Mouse (Mus musculus) olfactory bulb, adult 2 months (tissue): ENCODE measurements around the gene Ydjc. TPM values are rescaled to one million over a fixed set of nuclear protein-coding genes. Genes with fewer than 3 reads are reported as not detected.
"Not testable (repeated sequence)": the region's sequence is repeated elsewhere in the genome, so short reads cannot be mapped to it uniquely, and the experiment has no call there.

ENCODE experiments used
- H3K27ac ChIP-seq: fragments of 200-500 bp; 2 replicates; pipeline ENCODE4 v1.5.1; 2012; ENCODE audit warnings: low read depth, low read length; ENCODE audit not compliant: insufficient read depth
- H3K4me1 ChIP-seq: fragments of 200-500 bp; 2 replicates; pipeline ENCODE4 v1.6.1; 2012; ENCODE audit warnings: low read length; ENCODE audit not compliant: control insufficient read depth, insufficient read depth
- H3K4me3 ChIP-seq: fragments of 200-500 bp; 2 replicates; pipeline ENCODE4 v1.5.1; 2012; ENCODE audit warnings: mild to moderate bottlenecking, low read depth, low read length, moderate library complexity; ENCODE audit not compliant: insufficient read depth
- CTCF ChIP-seq: fragments of 200-500 bp; IDR thresholded peaks from 2 replicates; pipeline ENCODE4 v1.5.1; 2012; ENCODE audit warnings: low read depth, mild to moderate bottlenecking, low read length, moderate library complexity; ENCODE audit not compliant: insufficient read depth
- POLR2A ChIP-seq: fragments of 200-500 bp; IDR thresholded peaks from 2 replicates; pipeline ENCODE4 v1.6.1; 2012; ENCODE audit warnings: mild to moderate bottlenecking, low read depth, low read length, moderate library complexity; ENCODE audit not compliant: insufficient read depth
- WGBS: fragments of 180-500 bp; shearing (Covaris S2); methylation state at CpG from one replicate; pipeline ENCODE4 v1.1.7; 2018; 5-methylcytosine and 5-hydroxymethylcytosine counted together
- polyA plus RNA-seq: library from polyadenylated mRNA; stranded (reverse); fragments of >200 nt; gene quantifications from 2 replicates; pipeline ENCODE4 v1.2.4, GENCODE M21; 2012; ENCODE audit warnings: low replicate concordance; ENCODE audit not compliant: missing spikeins, insufficient read depth, insufficient read length

Ydjc gene
- polyA plus RNA-seq, 1 experiment: not detected

DNA sequence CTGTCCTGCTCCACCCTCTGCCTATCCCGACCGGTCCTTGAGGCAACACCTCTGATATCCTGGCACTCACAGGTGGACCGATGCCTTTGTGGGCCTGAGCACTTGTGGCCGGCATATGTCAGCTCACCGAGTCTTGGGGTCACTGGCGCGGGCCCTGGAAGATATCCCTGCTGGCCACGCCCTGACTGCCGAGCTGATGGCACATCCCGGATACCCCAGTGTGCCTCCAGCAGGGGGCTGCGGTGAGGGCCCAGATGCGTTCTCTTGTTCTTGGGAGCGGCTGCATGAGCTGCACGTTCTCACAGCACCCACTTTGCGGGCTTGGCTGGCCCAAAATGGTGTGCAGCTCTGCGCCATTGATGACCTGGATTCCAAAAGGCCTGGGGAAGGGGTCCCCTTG lies 3.7 kb downstream of the Ydjc start:
- Histone ChIP-seq H3K4me1 (peaks cover 18% of the 10 kb centered on the region), H3K27ac (no peak overlapping the region), H3K4me3 (peak overlapping the region; percentile 97)
- no peak for TF ChIP-seq CTCF
- no peak for TF ChIP-seq POLR2A
- WGBS: 23% methylated on average over 16 of the region's 16 CpGs

DNA sequence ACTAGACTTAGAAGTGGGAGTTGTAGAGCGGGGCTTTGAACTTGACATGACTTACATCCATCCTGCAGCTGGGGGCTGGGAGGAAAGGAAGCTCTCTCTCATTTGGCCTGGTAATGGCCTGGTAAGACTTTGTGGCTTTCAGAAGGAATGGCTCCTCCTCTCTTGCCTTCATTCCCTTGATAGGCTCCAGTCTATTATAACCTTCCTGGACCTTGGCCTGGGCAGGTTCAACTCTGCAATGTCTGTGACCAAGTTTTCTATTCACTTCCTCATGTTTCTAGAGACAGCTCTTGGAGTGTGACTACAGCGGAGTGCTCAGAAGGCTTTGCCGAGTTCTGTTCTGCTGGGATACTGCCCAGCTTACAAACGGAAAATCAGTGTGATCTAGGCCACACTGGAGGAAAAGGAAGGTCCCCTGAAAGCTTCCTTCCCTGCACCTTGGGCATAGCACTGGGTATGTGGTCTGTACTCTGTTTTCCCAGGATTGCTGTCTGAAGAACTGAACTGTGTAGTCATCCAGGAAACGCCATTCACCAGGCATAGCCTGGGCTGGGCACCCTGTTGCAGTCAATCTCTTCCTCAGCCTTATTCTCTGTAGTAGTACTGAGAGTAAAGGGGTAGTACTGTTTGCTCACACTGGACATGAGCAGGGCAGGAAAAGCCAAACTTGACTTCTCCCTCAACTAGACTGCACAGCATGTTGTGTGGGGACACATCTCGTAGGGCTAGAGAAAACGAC lies 6.3 kb downstream of the Ydjc start:
- peaks cover 21% of the 10 kb centered on the region for H3K4me1 ChIP-seq
- 89% methylated on average over 7 of the region's 7 CpGs for WGBS
- H3K27ac ChIP-seq: no peak overlapping the region
- TF ChIP-seq CTCF: no peak
- no peak for TF ChIP-seq POLR2A
- no peak overlapping the region for H3K4me3 ChIP-seq

DNA sequence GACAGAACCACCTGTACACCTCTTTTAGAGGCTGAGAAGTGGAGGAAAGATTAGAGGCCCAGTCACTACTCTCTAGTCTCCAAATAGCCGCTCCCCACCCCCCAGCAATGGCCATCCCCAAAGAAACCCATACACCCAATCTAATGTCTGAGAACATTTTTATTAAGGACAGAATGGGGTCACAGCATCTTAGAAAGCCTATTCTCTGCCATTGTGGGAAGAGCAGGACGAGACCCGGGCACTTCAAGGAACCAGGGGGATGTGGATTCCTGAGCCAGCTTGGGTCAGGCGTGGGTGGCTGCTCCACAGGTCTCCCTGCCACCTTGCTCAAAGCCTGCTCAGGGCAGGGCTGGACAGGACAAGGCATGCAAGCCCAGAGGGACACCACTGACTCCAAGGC lies 7.5 kb downstream of the Ydjc start:
- no peak for TF ChIP-seq CTCF
- no peak for TF ChIP-seq POLR2A
- Histone ChIP-seq H3K4me3 (no peak overlapping the region), H3K27ac (no peak overlapping the region), H3K4me1 (peaks cover 20% of the 10 kb centered on the region)
- WGBS: 98% methylated on average over 4 of the region's 4 CpGs

DNA sequence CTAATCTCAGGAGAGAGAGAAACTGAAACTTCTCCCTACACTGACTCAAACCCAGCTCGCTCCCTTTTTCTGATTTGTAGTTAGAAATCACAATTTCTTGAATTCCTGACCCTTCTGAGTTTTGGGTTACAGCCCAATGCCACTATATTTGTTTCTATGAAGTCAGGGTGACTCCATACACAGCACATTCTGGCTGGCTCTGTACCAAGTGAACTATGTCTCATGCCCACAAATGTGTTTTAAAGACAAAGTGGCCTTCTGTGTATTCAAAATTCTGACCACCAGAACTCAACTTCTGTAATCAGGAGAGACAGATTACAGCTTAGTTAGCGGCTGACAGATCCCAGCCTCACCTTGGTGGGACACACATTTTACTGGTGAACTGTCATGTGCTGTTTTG lies 9.9 kb downstream of the Ydjc start:
- Histone ChIP-seq H3K27ac (peak overlapping the region; percentile 46; the same call in 1 of the 2 replicates), H3K4me3 (no peak overlapping the region), H3K4me1 (peaks cover 3% of the 10 kb centered on the region; the same call in 1 of the 2 replicates)
- TF ChIP-seq POLR2A: no peak
- TF ChIP-seq CTCF: no peak
- 88% methylated on average over 2 of the region's 2 CpGs for WGBS

DNA sequence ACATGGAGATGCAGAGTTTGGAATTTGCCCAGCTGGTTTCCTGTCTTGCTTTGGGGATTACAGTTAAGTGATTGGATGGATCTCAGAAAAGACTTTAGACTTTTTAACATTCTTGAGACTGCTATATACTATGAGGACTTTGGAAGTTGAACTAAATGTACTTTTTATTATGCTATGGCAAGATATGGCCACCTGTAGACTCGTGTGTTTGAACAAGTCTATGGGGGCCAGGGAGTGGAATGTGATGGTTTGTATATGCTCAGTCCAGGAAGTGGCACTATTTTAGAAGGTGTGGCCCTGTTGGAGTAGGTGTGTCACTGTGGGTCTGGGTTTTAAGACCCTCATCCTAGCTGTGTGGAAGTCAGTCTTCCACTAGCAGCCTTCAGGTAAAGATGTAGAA lies 21.1 kb downstream of the Ydjc start:
- WGBS: 98% methylated on average over 1 of the region's 1 CpGs
- H3K4me1 ChIP-seq, H3K27ac ChIP-seq, H3K4me3 ChIP-seq: not testable (repeated sequence)

DNA sequence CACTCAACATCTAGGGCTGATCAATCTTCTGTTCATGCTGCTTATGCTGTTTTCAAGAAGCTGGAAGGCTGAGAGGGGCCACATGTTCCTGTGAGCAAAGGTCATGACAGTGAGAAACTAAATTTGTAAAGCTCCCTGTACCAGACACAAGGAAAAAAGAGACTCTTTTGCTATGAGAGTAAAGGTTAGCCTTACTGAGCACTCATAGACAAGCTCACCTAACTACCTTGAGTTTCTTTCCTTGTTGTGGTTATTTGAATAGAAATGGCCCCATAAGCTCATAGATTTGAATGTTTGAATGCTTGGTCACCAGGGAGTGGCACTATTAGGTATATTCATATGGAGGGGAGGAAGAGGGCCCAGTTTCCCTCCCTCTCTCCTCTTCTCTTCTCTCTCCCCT lies 22.8 kb downstream of the Ydjc start:
- TF ChIP-seq CTCF: no peak
- no peaks in the 10 kb centered on the region for H3K4me1 ChIP-seq
- H3K4me3 ChIP-seq: no peak overlapping the region
- no peak overlapping the region for H3K27ac ChIP-seq

DNA sequence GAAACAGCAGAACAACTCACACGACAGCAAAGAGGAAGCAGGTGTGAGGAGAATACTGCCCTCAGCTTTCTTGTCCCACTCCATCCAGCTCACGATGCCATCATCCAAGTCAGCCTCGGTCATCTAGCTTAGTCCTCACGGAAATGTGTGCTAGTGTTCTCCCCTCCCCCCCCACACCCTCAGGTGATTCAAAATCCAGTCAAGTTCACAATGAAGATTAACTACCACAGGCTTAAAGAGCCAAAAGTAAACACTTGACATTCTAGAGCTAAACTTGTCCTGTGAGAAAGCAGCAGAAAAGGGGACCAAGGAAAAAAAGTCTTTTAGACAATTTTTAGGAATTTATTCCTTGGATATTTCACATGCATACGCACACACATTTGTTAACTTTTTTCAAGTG lies 23.6 kb downstream of the Ydjc start:
- H3K4me3 ChIP-seq: no peak overlapping the region
- H3K4me1 ChIP-seq: no peaks in the 10 kb centered on the region
- 92% methylated on average over 5 of the region's 5 CpGs for WGBS
- no peak for TF ChIP-seq POLR2A
- no peak for TF ChIP-seq CTCF
- no peak overlapping the region for H3K27ac ChIP-seq

DNA sequence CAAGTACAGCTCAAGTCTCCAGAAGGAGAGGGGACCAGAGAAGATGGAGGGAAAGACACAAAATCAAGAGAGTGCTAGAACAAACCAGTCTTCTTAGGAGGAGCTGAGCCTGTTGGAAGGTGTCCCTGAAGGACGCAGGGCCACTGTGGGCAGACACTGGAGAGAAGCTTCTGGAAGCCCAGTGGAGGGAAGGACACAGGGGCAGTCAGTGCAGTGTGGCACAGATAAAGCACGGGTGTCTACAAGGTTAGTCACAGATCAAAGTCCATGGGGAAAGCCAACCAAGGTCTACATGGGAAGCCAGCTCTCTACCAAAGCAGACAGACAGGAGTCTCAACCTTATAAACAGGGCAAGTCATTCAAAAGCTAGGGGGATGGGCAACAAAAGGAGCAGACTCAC lies 31.3 kb downstream of the Ydjc start:
- WGBS: 88% methylated on average over 2 of the region's 2 CpGs
- no peak for TF ChIP-seq POLR2A
- TF ChIP-seq CTCF: no peak
- H3K4me1 ChIP-seq: no peaks in the 10 kb centered on the region
- no peak overlapping the region for H3K4me3 ChIP-seq
- H3K27ac ChIP-seq: no peak overlapping the region

DNA sequence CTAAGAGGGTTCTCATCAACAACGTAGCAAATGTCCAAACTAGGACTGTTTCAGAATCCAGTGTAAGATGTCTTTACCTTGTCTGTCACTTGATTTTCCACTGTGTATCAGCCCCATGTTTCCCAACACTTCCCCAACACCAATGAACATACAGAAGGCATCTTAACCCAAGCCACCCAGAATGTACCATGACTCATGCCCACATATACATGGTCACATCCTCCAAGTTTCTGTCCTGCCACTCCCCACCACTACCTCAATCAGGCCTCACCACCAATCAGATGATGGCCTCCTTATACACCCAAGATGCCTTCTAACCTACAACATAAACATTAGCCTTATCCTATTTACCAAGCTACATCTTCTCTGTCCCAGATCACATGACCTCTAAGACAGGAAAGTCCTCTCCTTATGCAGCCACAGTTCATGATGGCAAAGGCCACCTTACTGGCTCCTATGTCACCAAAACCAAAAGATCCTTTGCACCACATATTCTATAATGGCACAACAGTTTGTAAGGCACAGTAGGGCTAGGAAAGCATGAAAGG lies 33.3 kb downstream of the Ydjc start:
- WGBS: 94% methylated on average over 1 of the region's 1 CpGs
- no peak overlapping the region for H3K27ac ChIP-seq
- no peak overlapping the region for H3K4me3 ChIP-seq
- TF ChIP-seq POLR2A (no peak), CTCF (no peak)
- no peaks in the 10 kb centered on the region for H3K4me1 ChIP-seq

DNA sequence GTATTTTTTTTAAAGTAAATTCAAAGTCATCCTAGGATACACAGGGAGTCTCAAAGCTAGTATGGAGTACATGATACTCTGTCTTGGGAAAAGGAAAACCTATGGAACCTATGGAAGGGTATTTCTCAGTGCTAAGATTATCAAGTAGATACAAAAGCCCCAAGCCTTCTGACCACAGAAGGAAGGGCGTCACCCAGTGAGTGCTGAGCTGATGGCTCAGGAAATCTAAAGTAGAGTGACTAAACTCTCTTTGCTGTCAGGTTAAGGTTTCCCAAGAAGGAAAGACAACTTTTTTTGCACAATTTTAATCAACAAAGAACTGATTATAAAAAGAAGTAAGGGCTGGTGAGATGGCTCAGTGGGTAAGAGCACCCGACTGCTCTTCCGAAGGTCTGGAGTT lies 35.3 kb downstream of the Ydjc start:
- 96% methylated on average over 3 of the region's 3 CpGs for WGBS
- H3K27ac ChIP-seq: no peak overlapping the region
- H3K4me3 ChIP-seq: no peak overlapping the region
- peaks cover 4% of the 10 kb centered on the region; the same call in 1 of the 2 replicates for H3K4me1 ChIP-seq
- TF ChIP-seq POLR2A (no peak), CTCF (no peak)
